Mouse (Mus musculus): ENCODE data around the gene Csnk1e. TPM values are rescaled to one million over a fixed set of nuclear protein-coding genes. Genes with fewer than 3 reads are reported as not detected.

Csnk1e gene
- total and polyA plus RNA-seq, 3 experiments = 10.4 to 46.7 (median 16.8) TPM

DNA sequence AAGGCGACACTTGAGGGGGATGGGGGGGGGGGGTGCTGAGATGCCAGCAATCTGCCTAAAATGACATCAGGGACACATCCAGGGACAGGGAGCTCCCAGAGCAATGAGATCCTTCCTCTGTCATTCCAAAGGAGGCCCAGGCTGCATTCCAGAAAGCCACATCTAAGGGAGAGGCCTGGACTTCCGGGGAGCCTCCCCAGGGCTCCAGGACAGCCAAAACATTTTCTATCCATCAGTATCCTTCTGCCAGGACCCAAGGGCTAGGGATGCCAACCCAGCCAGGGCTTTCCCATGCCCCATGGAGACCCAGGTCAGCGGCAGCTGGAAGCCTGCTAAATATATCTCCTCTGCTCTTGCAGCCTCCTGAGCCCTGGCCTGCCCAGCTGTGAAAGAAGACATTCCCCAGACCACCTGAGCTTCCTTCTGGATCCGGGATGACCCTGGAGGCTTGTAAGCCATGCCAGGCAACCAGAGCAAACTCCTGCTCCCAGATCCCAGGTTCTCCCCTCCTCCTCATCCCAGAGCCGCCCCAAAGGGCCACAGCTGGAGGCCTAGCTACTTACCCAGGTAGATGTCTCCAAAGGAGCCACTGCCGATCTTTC is 17.1 kb downstream of the Csnk1e start:
- Histone ChIP-seq H3K4me1 (ENCODE audit: control insufficient read depth in 1 of 2, insufficient read depth in 2 of 2) (peaks cover 0 to 5% of the 10 kb centered on the region in 2 experiments; a peak in 1 of 4 replicates), H3K4me2 (ENCODE audit: insufficient read depth, low read depth, poor library complexity, severe bottlenecking) (no peak overlapping the region), H3K4me3 (replicated peaks in 1 of 3; ENCODE audit: low read depth in 2 of 3, low read length in 2 of 3, poor library complexity in 1 of 3) (no peak overlapping the region), H3K9me3 (replicated peaks; ENCODE audit: low read length) (no peaks in the 10 kb centered on the region), H3K27ac (ENCODE audit: insufficient read depth, low read depth) (no peak overlapping the region), H3K27me3 (replicated peaks) (peaks cover 29% of the 10 kb centered on the region), H3K9ac (ENCODE audit: insufficient read depth, low read depth) (no peak overlapping the region), H3K36me3 (replicated peaks in 1 of 2; ENCODE audit: control insufficient read depth in 1 of 2, insufficient read depth in 1 of 2, low read length in 1 of 2) (peaks cover 9 to 49% of the 10 kb centered on the region in 2 experiments), H3K79me2 (replicated peaks; ENCODE audit: control insufficient read depth, extremely low read depth, insufficient read depth, poor library complexity, severe bottlenecking) (no peaks in the 10 kb centered on the region)
- TF ChIP-seq UBTF (IDR thresholded peaks at IDR 0.05; ENCODE audit: low read depth, low read length) (no peak), MXI1 (IDR thresholded peaks at IDR 0.05; ENCODE audit: low read depth, low read length) (no peak)
- dilution Hi-C loops (cut with MboI; ENCODE audit: extremely low pct_ligation_motif_present, extremely low pct_unique_long_range_greater_than_20kb, low sequenced_read_pairs) = no loop called here
- no peak for DNase-seq (ENCODE audit: extremely low read depth)
- in situ Hi-C loops (cut with MboI; ENCODE audit: low pct_ligation_motif_present, low pct_unique_long_range_greater_than_20kb, low sequenced_read_pairs) = no loop called here

GRCm38 (mm10) chr15:79437541-79438208 is 17.7 kb downstream of the Csnk1e start:
- Histone ChIP-seq H3K4me3 (replicated peaks in 1 of 3; ENCODE audit: low read depth in 2 of 3, low read length in 2 of 3, poor library complexity in 1 of 3) (no peak overlapping the region), H3K9me3 (replicated peaks; ENCODE audit: low read length) (no peaks in the 10 kb centered on the region), H3K79me2 (replicated peaks; ENCODE audit: control insufficient read depth, extremely low read depth, insufficient read depth, poor library complexity, severe bottlenecking) (no peaks in the 10 kb centered on the region), H3K9ac (ENCODE audit: insufficient read depth, low read depth) (no peak overlapping the region), H3K4me2 (ENCODE audit: insufficient read depth, low read depth, poor library complexity, severe bottlenecking) (no peak overlapping the region), H3K36me3 (replicated peaks in 1 of 2; ENCODE audit: control insufficient read depth in 1 of 2, insufficient read depth in 1 of 2, low read length in 1 of 2) (peaks cover 9 to 54% of the 10 kb centered on the region in 2 experiments), H3K4me1 (ENCODE audit: control insufficient read depth in 1 of 2, insufficient read depth in 2 of 2) (peaks cover 0 to 5% of the 10 kb centered on the region in 2 experiments; a peak in 1 of 4 replicates), H3K27me3 (replicated peaks) (peaks cover 23% of the 10 kb centered on the region), H3K27ac (ENCODE audit: insufficient read depth, low read depth) (no peak overlapping the region)
- in situ Hi-C loops (cut with MboI; ENCODE audit: low pct_ligation_motif_present, low pct_unique_long_range_greater_than_20kb, low sequenced_read_pairs) = no loop called here
- dilution Hi-C loops (cut with MboI; ENCODE audit: extremely low pct_ligation_motif_present, extremely low pct_unique_long_range_greater_than_20kb, low sequenced_read_pairs) = no loop called here
- TF ChIP-seq BHLHE40 (IDR thresholded peaks at IDR 0.05; ENCODE audit: low read depth, low read length) (no peak), ZMIZ1 (IDR thresholded peaks at IDR 0.05; ENCODE audit: low read depth, low read length) (no peak), NELFE (IDR thresholded peaks at IDR 0.05; ENCODE audit: low read depth, low read length) (no peak)
- DNase-seq (ENCODE audit: extremely low read depth) = no peak

- no peak overlapping the region for H3K4me3 ChIP-seq (replicated peaks in 1 of 3; ENCODE audit: low read depth in 2 of 3, low read length in 2 of 3, poor library complexity in 1 of 3)
- no peak overlapping the region for H3K4me2 ChIP-seq (ENCODE audit: insufficient read depth, low read depth, poor library complexity, severe bottlenecking)
- no peaks in the 10 kb centered on the region; a peak in 1 of 4 replicates for H3K4me1 ChIP-seq (ENCODE audit: control insufficient read depth in 1 of 2, insufficient read depth in 2 of 2)
- H3K27me3 ChIP-seq (replicated peaks) = peaks cover 14% of the 10 kb centered on the region
- H3K36me3 ChIP-seq (replicated peaks in 1 of 2; ENCODE audit: control insufficient read depth in 1 of 2, insufficient read depth in 1 of 2, low read length in 1 of 2) = peaks cover 11 to 61% of the 10 kb centered on the region in 2 experiments
- DNase-seq (ENCODE audit: extremely low read depth) = no peak
- H3K27ac ChIP-seq (ENCODE audit: insufficient read depth, low read depth) = no peak overlapping the region
- no peaks in the 10 kb centered on the region for H3K9me3 ChIP-seq (replicated peaks; ENCODE audit: low read length)
- TF ChIP-seq BHLHE40 (IDR thresholded peaks at IDR 0.05; ENCODE audit: low read depth, low read length) (no peak), PAX5 (IDR thresholded peaks at IDR 0.05; ENCODE audit: low read length) (no peak), MEF2A (IDR thresholded peaks at IDR 0.05; ENCODE audit: borderline replicate concordance, low read depth, low read length) (no peak), POLR2AphosphoS2 (IDR thresholded peaks at IDR 0.05; ENCODE audit: low read depth, low read length) (no peak), UBTF (IDR thresholded peaks at IDR 0.05; ENCODE audit: low read depth, low read length) (no peak), JUND (conservative IDR thresholded peaks at IDR 0.05; ENCODE audit: low read depth, low read length) (no peak), ETS1 (conservative IDR thresholded peaks at IDR 0.05; ENCODE audit: low read depth, low read length) (no peak), MXI1 (IDR thresholded peaks at IDR 0.05; ENCODE audit: low read depth, low read length) (no peak)
- in situ Hi-C loops (cut with MboI; ENCODE audit: low pct_ligation_motif_present, low pct_unique_long_range_greater_than_20kb, low sequenced_read_pairs) (no loop called here), dilution Hi-C loops (cut with MboI; ENCODE audit: extremely low pct_ligation_motif_present, extremely low pct_unique_long_range_greater_than_20kb, low sequenced_read_pairs) (no loop called here)
- H3K9ac ChIP-seq (ENCODE audit: insufficient read depth, low read depth) = no peak overlapping the region
- no peaks in the 10 kb centered on the region for H3K79me2 ChIP-seq (replicated peaks; ENCODE audit: control insufficient read depth, extremely low read depth, insufficient read depth, poor library complexity, severe bottlenecking)
Measured at GRCm38 (mm10) chr15:79436481-79436921, 18.9 kb downstream of the Csnk1e start.
